Mouse (Mus musculus): Measurements from ENCODE around the gene Nmnat3. TPM values are rescaled to one million over a fixed set of nuclear protein-coding genes. Genes with fewer than 3 reads are reported as not detected.
"Not testable (repeated sequence)": the region's sequence is repeated elsewhere in the genome, so short reads cannot be mapped to it uniquely, and the experiment has no call there.

Gene Nmnat3
- 7.1 and 8.7 TPM in 2 replicates for polyA plus RNA-seq (2012; rRNA removed)

GRCm38 (mm10) chr9:98287135-98287534 is at the start of gene Nmnat3:
Gene Nmnat3 (plus strand): TSS chr9:98287435.
- H3K27me3 ChIP-seq (ENCODE audit: control insufficient read depth, insufficient read depth, low read length); DNase-seq (ENCODE audit: low read depth in 1 of 2, low spot score in 2 of 2); H3K36me3 ChIP-seq (ENCODE audit: control insufficient read depth, insufficient read depth, low read length); H3K4me1 ChIP-seq (ENCODE audit: control insufficient read depth, insufficient read depth, insufficient read length); H3K4me3 ChIP-seq (ENCODE audit: extremely low read depth, insufficient read depth, insufficient read length); H3K27ac ChIP-seq (ENCODE audit: insufficient read depth, low read length): not testable (repeated sequence)
- WGBS: 86% methylated on average over 6 of the region's 6 CpGs

GRCm38 (mm10) chr9:98243481-98243880 is 43.8 kb upstream of the Nmnat3 start:
- WGBS: 82% methylated on average over 2 of the region's 2 CpGs
- Histone ChIP-seq H3K4me3 (ENCODE audit: extremely low read depth, insufficient read depth, insufficient read length) (no peak overlapping the region), H3K36me3 (ENCODE audit: control insufficient read depth, insufficient read depth, low read length) (no peaks in the 10 kb centered on the region), H3K27me3 (ENCODE audit: control insufficient read depth, insufficient read depth, low read length) (no peaks in the 10 kb centered on the region), H3K27ac (ENCODE audit: insufficient read depth, low read length) (no peak overlapping the region), H3K4me1 (ENCODE audit: control insufficient read depth, insufficient read depth, insufficient read length) (no peaks in the 10 kb centered on the region)
- TF ChIP-seq POLR2A (IDR thresholded peaks at IDR 0.05; ENCODE audit: low read depth, low read length) (no peak), CTCF (IDR thresholded peaks at IDR 0.05; ENCODE audit: extremely low read depth, insufficient read depth, insufficient read length, insufficient replicate concordance) (no peak)
- no peak for DNase-seq (ENCODE audit: low read depth in 1 of 2, low spot score in 2 of 2)

GRCm38 (mm10) chr9:98244223-98244622 is 43.0 kb upstream of the Nmnat3 start:
- TF ChIP-seq POLR2A (IDR thresholded peaks at IDR 0.05; ENCODE audit: low read depth, low read length): no peak
- no peak for TF ChIP-seq CTCF (IDR thresholded peaks at IDR 0.05; ENCODE audit: extremely low read depth, insufficient read depth, insufficient read length, insufficient replicate concordance)
- no peaks in the 10 kb centered on the region for H3K36me3 ChIP-seq (ENCODE audit: control insufficient read depth, insufficient read depth, low read length)
- 57% methylated on average over 2 of the region's 2 CpGs for WGBS
- H3K4me1 ChIP-seq (ENCODE audit: control insufficient read depth, insufficient read depth, insufficient read length): no peaks in the 10 kb centered on the region
- H3K27me3 ChIP-seq (ENCODE audit: control insufficient read depth, insufficient read depth, low read length): no peaks in the 10 kb centered on the region
- DNase-seq (ENCODE audit: low read depth in 1 of 2, low spot score in 2 of 2): no peak
- H3K4me3 ChIP-seq (ENCODE audit: extremely low read depth, insufficient read depth, insufficient read length): no peak overlapping the region
- H3K27ac ChIP-seq (ENCODE audit: insufficient read depth, low read length): no peak overlapping the region

- 80% methylated on average over 2 of the region's 2 CpGs for WGBS
- TF ChIP-seq CTCF (IDR thresholded peaks at IDR 0.05; ENCODE audit: extremely low read depth, insufficient read depth, insufficient read length, insufficient replicate concordance) (no peak), POLR2A (IDR thresholded peaks at IDR 0.05; ENCODE audit: low read depth, low read length) (no peak)
Observed at GRCm38 (mm10) chr9:98245226-98245625, 42.0 kb upstream of the Nmnat3 start.

GRCm38 (mm10) chr9:98246351-98246750 is 40.9 kb upstream of the Nmnat3 start:
- 83% methylated on average over 1 of the region's 1 CpGs for WGBS
- Histone ChIP-seq H3K4me3 (ENCODE audit: extremely low read depth, insufficient read depth, insufficient read length) (no peak overlapping the region), H3K27me3 (ENCODE audit: control insufficient read depth, insufficient read depth, low read length) (no peaks in the 10 kb centered on the region), H3K36me3 (ENCODE audit: control insufficient read depth, insufficient read depth, low read length) (no peaks in the 10 kb centered on the region), H3K27ac (ENCODE audit: insufficient read depth, low read length) (no peak overlapping the region), H3K4me1 (ENCODE audit: control insufficient read depth, insufficient read depth, insufficient read length) (no peaks in the 10 kb centered on the region)
- no peak for DNase-seq (ENCODE audit: low read depth in 1 of 2, low spot score in 2 of 2)
- TF ChIP-seq CTCF (IDR thresholded peaks at IDR 0.05; ENCODE audit: extremely low read depth, insufficient read depth, insufficient read length, insufficient replicate concordance) (no peak), POLR2A (IDR thresholded peaks at IDR 0.05; ENCODE audit: low read depth, low read length) (no peak)

More at GRCm38 (mm10) chr9:98245226-98245625, 42.0 kb upstream of the Nmnat3 start:
- Histone ChIP-seq H3K27me3 (ENCODE audit: control insufficient read depth, insufficient read depth, low read length) (no peaks in the 10 kb centered on the region), H3K4me3 (ENCODE audit: extremely low read depth, insufficient read depth, insufficient read length) (no peak overlapping the region), H3K4me1 (ENCODE audit: control insufficient read depth, insufficient read depth, insufficient read length) (no peaks in the 10 kb centered on the region), H3K36me3 (ENCODE audit: control insufficient read depth, insufficient read depth, low read length) (no peaks in the 10 kb centered on the region), H3K27ac (ENCODE audit: insufficient read depth, low read length) (no peak overlapping the region)
- no peak for DNase-seq (ENCODE audit: low read depth in 1 of 2, low spot score in 2 of 2)

GRCm38 (mm10) chr9:98260210-98260609 is 27.0 kb upstream of the Nmnat3 start:
- Histone ChIP-seq H3K4me1 (ENCODE audit: control insufficient read depth, insufficient read depth, insufficient read length) (no peaks in the 10 kb centered on the region), H3K4me3 (ENCODE audit: extremely low read depth, insufficient read depth, insufficient read length) (no peak overlapping the region), H3K27me3 (ENCODE audit: control insufficient read depth, insufficient read depth, low read length) (no peaks in the 10 kb centered on the region), H3K36me3 (ENCODE audit: control insufficient read depth, insufficient read depth, low read length) (no peaks in the 10 kb centered on the region), H3K27ac (ENCODE audit: insufficient read depth, low read length) (no peak overlapping the region)
- no peak for TF ChIP-seq CTCF (IDR thresholded peaks at IDR 0.05; ENCODE audit: extremely low read depth, insufficient read depth, insufficient read length, insufficient replicate concordance)
- no peak for TF ChIP-seq POLR2A (IDR thresholded peaks at IDR 0.05; ENCODE audit: low read depth, low read length)
- no peak for DNase-seq (ENCODE audit: low read depth in 1 of 2, low spot score in 2 of 2)
- 80% methylated on average over 8 of the region's 8 CpGs for WGBS

- Histone ChIP-seq H3K4me1 (ENCODE audit: control insufficient read depth, insufficient read depth, insufficient read length) (no peaks in the 10 kb centered on the region), H3K4me3 (ENCODE audit: extremely low read depth, insufficient read depth, insufficient read length) (no peak overlapping the region), H3K27ac (ENCODE audit: insufficient read depth, low read length) (no peak overlapping the region), H3K36me3 (ENCODE audit: control insufficient read depth, insufficient read depth, low read length) (no peaks in the 10 kb centered on the region), H3K27me3 (ENCODE audit: control insufficient read depth, insufficient read depth, low read length) (no peaks in the 10 kb centered on the region)
- WGBS: 72% methylated on average over 1 of the region's 1 CpGs
- DNase-seq (ENCODE audit: low read depth in 1 of 2, low spot score in 2 of 2): no peak
- TF ChIP-seq CTCF (IDR thresholded peaks at IDR 0.05; ENCODE audit: extremely low read depth, insufficient read depth, insufficient read length, insufficient replicate concordance): no peak
- no peak for TF ChIP-seq POLR2A (IDR thresholded peaks at IDR 0.05; ENCODE audit: low read depth, low read length)
Observed at GRCm38 (mm10) chr9:98261461-98262011, 25.7 kb upstream of the Nmnat3 start.

Data from spleen, adult 2 months (tissue).